Mouse (Mus musculus) stomach, embryonic 14.5 days (tissue): ENCODE results near the gene Arl15. TPM values are rescaled to one million over a fixed set of nuclear protein-coding genes. Genes with fewer than 3 reads are reported as not detected.

Experiments
- ATAC-seq: fragments of 200-750 bp; cut with Nextera tagmentation; 2 replicates; pipeline ENCODE4 v1.8.0; 2017; ENCODE audit warnings: low read depth, moderate TSS enrichment; ENCODE audit not compliant: insufficient number of reproducible peaks, insufficient read depth, low FRiP score
- H3K27ac ChIP-seq: fragments of 300-500 bp; sonication (generic); 2 replicates; pipeline ENCODE4 v1.5.1; 2014; ENCODE audit warnings: mild to moderate bottlenecking, low read length, moderate library complexity, mixed read lengths
- H3K27me3 ChIP-seq: fragments of 300-500 bp; sonication (generic); 2 replicates; pipeline ENCODE4 v1.6.1; 2014; ENCODE audit warnings: low read length, control low read depth, mixed read lengths; ENCODE audit not compliant: control insufficient read depth, insufficient read depth
- H3K36me3 ChIP-seq: fragments of 300-500 bp; sonication (generic); 2 replicates; pipeline ENCODE4 v1.6.1; 2014; ENCODE audit warnings: mild to moderate bottlenecking, control low read depth, low read length, moderate library complexity, mixed read lengths; ENCODE audit not compliant: control insufficient read depth, insufficient read depth
- H3K4me1 ChIP-seq: fragments of 300-500 bp; sonication (generic); 2 replicates; pipeline ENCODE4 v1.6.1; 2014; ENCODE audit warnings: low read length, control low read depth, mixed read lengths; ENCODE audit not compliant: control insufficient read depth, insufficient read depth
- H3K4me2 ChIP-seq: fragments of 300-500 bp; sonication (generic); replicated peaks from 2 replicates; pipeline ENCODE4 v1.6.1; 2014; ENCODE audit warnings: low read depth, low read length, control low read depth
- H3K4me3 ChIP-seq: fragments of 300-500 bp; sonication (generic); 2 replicates; pipeline ENCODE4 v1.5.1; 2014; ENCODE audit warnings: low read depth, low read length, control low read depth
- H3K9ac ChIP-seq: fragments of 300-500 bp; sonication (generic); replicated peaks from 2 replicates; pipeline ENCODE4 v1.6.1; 2014; ENCODE audit warnings: low read depth, mild to moderate bottlenecking, control low read depth, low read length, moderate library complexity, mixed read lengths
- H3K9me3 ChIP-seq: fragments of 300-500 bp; sonication (generic); 2 replicates; pipeline ENCODE4 v1.6.1; 2016; ENCODE audit warnings: low read depth, low read length, control low read depth; ENCODE audit not compliant: control insufficient read depth
- WGBS: fragments of 180-500 bp; shearing (Covaris S2); extraction: QIAGEN DNeasy Blood & Tissue Kit; methylation state at CpG from one replicate; pipeline ENCODE4 v1.1.7; 2014; 5-methylcytosine and 5-hydroxymethylcytosine counted together
- polyA plus RNA-seq: library from polyadenylated mRNA; unstranded; fragments of >200 nt; fragmentation: Nextera tagmentation; extraction: Ambion mirVana; gene quantifications from 2 replicates; pipeline ENCODE4 v1.2.1, GENCODE M21; 2014

The Arl15 gene
- polyA plus RNA-seq, 1 experiment from 2014 or later = 12.0 TPM

DNA sequence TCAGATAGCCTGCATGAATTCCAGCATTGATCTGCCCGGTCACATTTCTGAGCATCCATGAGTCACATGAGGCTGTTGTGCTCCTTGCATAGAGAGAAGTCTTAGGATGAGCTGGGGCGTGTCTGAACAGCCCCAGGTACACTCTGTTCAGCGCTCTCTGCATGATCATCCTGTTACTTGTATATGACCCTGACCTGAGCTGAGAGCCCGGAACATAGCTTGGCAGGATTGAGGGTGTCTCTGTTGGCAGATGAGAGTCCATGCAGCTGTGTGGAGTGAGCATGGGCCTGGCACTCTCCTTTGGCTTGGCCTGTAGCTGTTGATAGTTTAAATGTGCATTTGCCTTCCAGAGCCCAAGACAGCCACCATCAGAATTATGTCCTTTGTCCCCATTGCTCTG is 50.4 kb downstream of the Arl15 start:
- H3K4me2 ChIP-seq = no peak overlapping the region
- no peaks in the 10 kb centered on the region for H3K36me3 ChIP-seq
- no peaks in the 10 kb centered on the region for H3K9me3 ChIP-seq
- no peak overlapping the region for H3K27ac ChIP-seq
- no peak for ATAC-seq
- 90% methylated on average over 4 of the region's 4 CpGs for WGBS
- peaks cover 5% of the 10 kb centered on the region; the same call in 1 of the 2 replicates for H3K4me1 ChIP-seq
- no peak overlapping the region for H3K9ac ChIP-seq
- no peaks in the 10 kb centered on the region for H3K27me3 ChIP-seq
- no peak overlapping the region for H3K4me3 ChIP-seq

DNA sequence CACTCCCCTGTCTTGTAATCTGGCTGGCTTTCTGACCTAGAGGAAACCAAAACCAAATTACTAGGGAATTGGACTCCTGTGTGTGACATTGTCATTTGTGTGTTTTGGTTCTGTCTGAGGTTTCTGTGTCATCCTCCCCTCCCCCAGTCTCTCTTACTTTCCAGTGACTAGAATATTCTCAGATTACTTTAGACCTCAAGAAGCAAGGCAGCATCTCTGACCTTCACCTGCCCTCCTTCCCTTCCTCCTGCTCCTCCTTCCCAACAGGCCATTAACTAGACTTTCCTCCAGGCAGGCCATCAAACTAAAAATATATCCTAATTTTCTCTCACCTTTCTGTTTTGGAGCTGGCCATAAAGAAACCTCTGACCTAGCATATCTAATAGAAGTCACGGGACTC is 50.9 kb downstream of the Arl15 start:
- Histone ChIP-seq H3K4me1 (peaks cover 5% of the 10 kb centered on the region; the same call in 1 of the 2 replicates), H3K27ac (no peak overlapping the region)
- ATAC-seq = no peak

DNA sequence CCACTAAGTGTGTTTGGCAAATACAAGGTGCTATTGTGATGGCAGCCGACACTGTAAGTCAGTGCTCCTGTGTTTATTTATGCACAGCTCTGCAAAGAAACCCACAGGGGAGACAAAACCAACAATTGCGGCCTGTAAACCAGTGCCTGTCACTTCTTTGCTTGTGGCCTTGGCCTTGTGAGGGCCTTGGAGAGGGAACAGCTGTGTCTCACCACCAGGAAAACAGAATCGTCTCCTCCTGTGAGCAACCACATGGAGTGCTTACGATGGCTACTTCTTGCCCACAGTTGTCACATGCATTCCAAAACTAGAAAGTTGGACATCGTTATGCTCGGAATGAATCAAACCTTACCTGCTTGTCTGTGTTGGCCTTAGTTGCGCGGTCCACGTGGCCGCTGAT is 52.1 kb downstream of the Arl15 start:
- H3K27ac ChIP-seq = no peak overlapping the region
- H3K9me3 ChIP-seq = no peaks in the 10 kb centered on the region
- no peak overlapping the region for H3K4me3 ChIP-seq
- WGBS = 70% methylated on average over 10 of the region's 10 CpGs
- H3K9ac ChIP-seq = no peak overlapping the region
- no peak for ATAC-seq
- no peaks in the 10 kb centered on the region for H3K36me3 ChIP-seq
- peaks cover 5% of the 10 kb centered on the region; the same call in 1 of the 2 replicates for H3K4me1 ChIP-seq
- no peaks in the 10 kb centered on the region for H3K27me3 ChIP-seq
- no peak overlapping the region for H3K4me2 ChIP-seq

More for the DNA sequence above, 50.9 kb downstream of the Arl15 start:
- Histone ChIP-seq H3K4me3 (no peak overlapping the region), H3K9me3 (no peaks in the 10 kb centered on the region), H3K9ac (no peak overlapping the region), H3K4me2 (no peak overlapping the region), H3K36me3 (no peaks in the 10 kb centered on the region), H3K27me3 (no peaks in the 10 kb centered on the region)
- WGBS = 82% methylated on average over 1 of the region's 1 CpGs

DNA sequence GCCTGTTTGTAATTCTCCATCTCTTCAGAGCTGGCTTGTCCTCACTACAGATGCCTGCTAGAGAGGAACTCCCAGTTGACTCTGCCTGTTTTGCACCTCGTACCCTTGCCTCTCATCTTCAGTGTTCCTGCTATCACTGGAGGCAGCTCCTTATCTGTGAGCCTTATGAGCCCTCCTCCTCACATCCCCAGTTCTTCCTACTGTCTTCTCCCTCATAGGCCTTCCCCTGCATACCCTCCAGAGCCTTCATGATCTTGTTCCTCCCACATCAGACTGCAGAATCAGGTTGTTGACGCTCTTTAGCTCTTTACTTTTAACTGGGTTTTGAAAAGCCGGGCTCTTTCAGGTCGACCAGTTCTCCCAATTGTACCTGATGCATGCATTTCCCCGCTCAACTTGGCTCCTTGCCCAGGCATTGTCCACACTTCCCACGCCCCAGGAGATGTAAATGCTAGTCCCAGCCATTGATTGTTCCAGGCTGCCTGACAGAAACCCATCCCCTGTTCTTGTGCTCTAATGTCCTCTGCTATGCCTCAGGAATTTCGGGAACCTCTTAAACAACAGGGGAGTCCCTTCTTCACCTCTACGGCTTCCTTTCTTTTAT is 56.2 kb downstream of the Arl15 start:
- no peaks in the 10 kb centered on the region for H3K9me3 ChIP-seq
- no peaks in the 10 kb centered on the region for H3K27me3 ChIP-seq
- no peak overlapping the region for H3K4me2 ChIP-seq
- no peak overlapping the region for H3K9ac ChIP-seq
- no peak overlapping the region for H3K27ac ChIP-seq
- peaks cover 4% of the 10 kb centered on the region; the same call in 1 of the 2 replicates for H3K4me1 ChIP-seq
- WGBS = 72% methylated on average over 8 of the region's 8 CpGs
- no peaks in the 10 kb centered on the region for H3K36me3 ChIP-seq
- no peak for ATAC-seq
- no peak overlapping the region for H3K4me3 ChIP-seq

DNA sequence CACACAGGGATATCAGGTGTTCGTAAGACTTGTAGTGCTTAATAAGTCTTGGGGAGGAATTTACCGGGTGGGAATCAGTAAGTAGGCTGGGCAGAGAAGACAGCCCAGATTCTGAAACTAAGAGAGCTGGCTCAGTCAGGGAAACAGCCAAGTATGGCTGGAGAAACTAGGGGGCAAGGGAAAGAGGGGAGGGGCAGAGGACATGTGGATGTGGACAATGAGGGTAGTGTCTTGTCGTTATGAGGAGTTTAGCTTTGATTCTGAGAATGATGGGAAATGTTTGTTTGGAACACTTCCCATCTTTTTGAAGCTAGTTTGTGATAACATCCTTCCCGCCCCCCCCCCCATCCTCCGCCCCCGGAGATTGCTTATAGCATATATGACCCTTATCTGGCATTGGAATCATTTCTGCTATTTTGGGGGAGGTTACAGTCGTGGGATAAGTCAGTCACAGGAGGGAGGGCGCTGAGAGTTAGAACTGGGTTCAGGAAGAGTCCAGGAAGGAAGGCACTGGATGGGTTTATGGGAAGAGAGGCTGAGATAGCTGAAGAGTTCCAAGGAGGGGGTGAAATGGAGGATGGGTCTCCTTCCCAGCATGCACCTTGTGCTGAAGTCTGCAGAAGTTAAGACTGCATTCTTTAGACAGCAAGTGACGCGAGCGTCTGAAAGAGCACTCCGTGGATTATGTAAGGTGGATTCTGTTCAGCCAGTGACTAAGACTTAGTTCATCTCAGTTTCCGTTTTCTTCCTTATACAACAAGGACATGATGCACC is 57.5 kb downstream of the Arl15 start:
- H3K27ac ChIP-seq = no peak overlapping the region
- H3K4me2 ChIP-seq = no peak overlapping the region
- no peaks in the 10 kb centered on the region for H3K9me3 ChIP-seq
- H3K36me3 ChIP-seq = no peaks in the 10 kb centered on the region
- H3K9ac ChIP-seq = no peak overlapping the region
- 83% methylated on average over 13 of the region's 13 CpGs for WGBS
- no peaks in the 10 kb centered on the region for H3K4me1 ChIP-seq
- no peak for ATAC-seq
- H3K4me3 ChIP-seq = no peak overlapping the region
- H3K27me3 ChIP-seq = no peaks in the 10 kb centered on the region

DNA sequence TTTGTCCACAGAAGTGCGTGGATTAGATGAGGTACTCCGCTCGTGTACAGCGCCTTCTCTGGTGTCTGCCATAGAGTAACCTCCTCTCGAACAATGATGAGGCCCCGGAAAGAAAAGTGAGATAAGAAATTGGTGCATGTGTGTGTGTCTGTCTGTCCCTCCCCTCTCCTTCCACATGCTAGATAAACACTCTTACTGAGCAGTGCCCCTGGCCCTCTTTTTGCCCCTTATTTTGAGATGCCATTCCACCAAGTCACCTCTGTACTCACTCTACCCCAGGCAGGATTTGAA is 58.0 kb downstream of the Arl15 start:
- H3K36me3 ChIP-seq = no peaks in the 10 kb centered on the region
- H3K27ac ChIP-seq = no peak overlapping the region
- 89% methylated on average over 6 of the region's 6 CpGs for WGBS
- H3K4me1 ChIP-seq = no peaks in the 10 kb centered on the region
- H3K9ac ChIP-seq = no peak overlapping the region
- H3K9me3 ChIP-seq = no peaks in the 10 kb centered on the region
- H3K4me3 ChIP-seq = no peak overlapping the region
- no peak overlapping the region for H3K4me2 ChIP-seq
- ATAC-seq = no peak
- H3K27me3 ChIP-seq = no peaks in the 10 kb centered on the region

DNA sequence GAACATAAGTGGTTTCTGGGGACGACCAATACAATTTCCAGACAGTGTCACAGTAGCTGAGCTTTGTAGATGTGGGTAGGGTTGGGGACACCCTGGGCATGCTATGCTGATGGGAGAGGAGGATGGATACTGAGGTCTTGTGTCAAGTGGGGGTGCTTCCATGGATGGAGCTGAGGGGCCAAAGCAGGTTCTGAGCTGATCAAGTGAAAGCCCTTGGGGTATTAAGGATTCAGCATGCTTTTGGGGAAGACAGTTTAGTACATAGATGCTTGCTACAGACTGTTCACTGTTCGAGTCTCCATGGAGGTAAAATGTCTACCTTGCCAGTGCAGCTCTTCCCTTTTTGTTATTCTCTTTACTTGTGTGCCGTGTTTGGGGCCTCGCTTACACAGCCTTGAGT is 59.8 kb downstream of the Arl15 start:
- WGBS = 91% methylated on average over 4 of the region's 4 CpGs
- H3K4me2 ChIP-seq = no peak overlapping the region
- H3K36me3 ChIP-seq = no peaks in the 10 kb centered on the region
- no peaks in the 10 kb centered on the region for H3K9me3 ChIP-seq
- no peak for ATAC-seq
- no peak overlapping the region for H3K9ac ChIP-seq
- no peaks in the 10 kb centered on the region for H3K27me3 ChIP-seq
- no peaks in the 10 kb centered on the region for H3K4me1 ChIP-seq
- H3K27ac ChIP-seq = no peak overlapping the region
- H3K4me3 ChIP-seq = no peak overlapping the region

DNA sequence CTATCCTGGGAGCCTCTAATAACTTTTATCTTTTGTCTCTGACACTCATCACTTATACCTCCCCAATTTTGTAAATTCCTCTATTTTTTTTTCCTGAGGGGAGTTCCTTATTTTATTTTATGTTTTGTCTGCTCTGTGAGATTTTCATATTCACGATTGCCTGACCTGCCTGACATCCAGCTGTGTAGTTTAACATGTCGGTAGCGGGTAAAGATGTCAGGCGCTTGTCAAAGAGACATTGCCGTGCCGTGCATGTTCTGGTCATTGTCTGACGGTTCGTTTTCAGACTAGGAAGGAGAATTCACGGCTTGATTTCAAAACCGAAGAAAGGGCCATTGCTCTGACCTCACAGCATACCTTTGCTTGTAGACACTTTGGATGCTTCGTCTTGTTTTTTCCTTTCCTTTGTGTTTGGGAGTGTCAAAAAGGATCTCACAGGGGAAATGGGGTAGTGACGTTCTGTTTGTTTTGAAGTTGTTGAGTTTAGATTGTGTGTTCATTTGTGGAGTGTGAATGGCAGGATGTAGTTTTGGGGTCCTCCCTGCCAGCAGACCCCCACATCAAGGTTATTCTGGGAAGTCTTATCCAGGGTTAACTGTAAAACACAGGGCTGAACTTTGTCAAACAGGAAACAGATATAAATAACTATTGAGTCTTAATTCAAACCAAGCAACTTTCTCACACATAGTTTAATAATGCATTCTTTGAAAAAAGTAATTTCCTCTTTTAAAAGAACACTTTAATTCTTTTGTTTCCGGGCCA is 60.4 kb downstream of the Arl15 start:
- Histone ChIP-seq H3K4me3 (no peak overlapping the region), H3K36me3 (no peaks in the 10 kb centered on the region), H3K4me1 (no peaks in the 10 kb centered on the region), H3K27ac (no peak overlapping the region), H3K27me3 (no peaks in the 10 kb centered on the region), H3K4me2 (no peak overlapping the region), H3K9me3 (no peaks in the 10 kb centered on the region), H3K9ac (no peak overlapping the region)
- 73% methylated on average over 13 of the region's 13 CpGs for WGBS
- ATAC-seq = no peak
